Mouse (Mus musculus) limb, embryonic 11.5 days (tissue): ENCODE measurements around the gene Gnb5. TPM values are rescaled to one million over a fixed set of nuclear protein-coding genes. Genes with fewer than 3 reads are reported as not detected.
"Not testable (repeated sequence)": the region's sequence is repeated elsewhere in the genome, so short reads cannot be mapped to it uniquely, and the experiment has no call there.

Experiments used
- ATAC-seq: fragments of 200-750 bp; cut with Nextera tagmentation; 2 replicates; pipeline ENCODE4 v1.8.0; 2017; ENCODE audit warnings: low read depth; ENCODE audit not compliant: insufficient number of reproducible peaks, low FRiP score, low TSS enrichment
- DNase-seq: peaks from one replicate; pipeline ENCODE4 v3.0.0-alpha.2; 2015; ENCODE audit warnings: low spot score
- H3K27ac ChIP-seq: fragments of 300-500 bp; sonication (generic); replicated peaks from 2 replicates; pipeline ENCODE4 v1.5.1; 2014; ENCODE audit warnings: low read depth, mild to moderate bottlenecking, low read length
- H3K27me3 ChIP-seq: fragments of 300-500 bp; sonication (generic); 2 replicates; pipeline ENCODE4 v1.6.1; 2014; ENCODE audit warnings: mild to moderate bottlenecking, low read length, mixed read lengths; ENCODE audit not compliant: control insufficient read depth, insufficient read depth
- H3K36me3 ChIP-seq: fragments of 300-500 bp; sonication (generic); 2 replicates; pipeline ENCODE4 v1.6.1; 2014; ENCODE audit warnings: mild to moderate bottlenecking, low read length, moderate library complexity, mixed read lengths; ENCODE audit not compliant: control insufficient read depth, insufficient read depth
- H3K4me1 ChIP-seq: fragments of 300-500 bp; sonication (generic); 2 replicates; pipeline ENCODE4 v1.6.1; 2014; ENCODE audit warnings: low read length, mixed read lengths; ENCODE audit not compliant: control insufficient read depth, insufficient read depth
- H3K4me2 ChIP-seq: fragments of 300-500 bp; sonication (generic); 2 replicates; pipeline ENCODE4 v1.6.1; 2014; ENCODE audit warnings: low read depth, mild to moderate bottlenecking, moderate library complexity; ENCODE audit not compliant: severe bottlenecking
- H3K4me3 ChIP-seq: fragments of 300-500 bp; sonication (generic); 2 replicates; pipeline ENCODE4 v1.5.1; 2014; ENCODE audit warnings: low read depth, low read length
- H3K9ac ChIP-seq: fragments of 300-500 bp; sonication (generic); 2 replicates; pipeline ENCODE4 v1.6.1; 2014; ENCODE audit warnings: mild to moderate bottlenecking, low read length
- H3K9me3 ChIP-seq: fragments of 300-500 bp; sonication (generic); 2 replicates; pipeline ENCODE4 v1.6.1; 2016; ENCODE audit warnings: low read length; ENCODE audit not compliant: control insufficient read depth
- WGBS: fragments of 180-500 bp; shearing (Covaris S2); extraction: QIAGEN DNeasy Blood & Tissue Kit; methylation state at CpG from one replicate; pipeline ENCODE4 v1.1.7; 2014; 5-methylcytosine and 5-hydroxymethylcytosine counted together
- polyA plus RNA-seq: library from polyadenylated mRNA; unstranded; fragments of >200 nt; fragmentation: Nextera tagmentation; extraction: Ambion mirVana; gene quantifications from 2 replicates; pipeline ENCODE4 v1.2.1, GENCODE M21; 2014

Gnb5 gene
- polyA plus RNA-seq, 1 experiment from 2014 or later: 23.0 TPM

GRCm38 (mm10) chr9:75355783-75356182 is 49.7 kb downstream of the Gnb5 start:
- 85% methylated on average over 4 of the region's 4 CpGs for WGBS
- DNase-seq (no peak), ATAC-seq (no peak)
- Histone ChIP-seq H3K4me1 (no peaks in the 10 kb centered on the region), H3K4me2 (no peak overlapping the region), H3K27ac (no peak overlapping the region), H3K9me3 (no peaks in the 10 kb centered on the region), H3K27me3 (no peaks in the 10 kb centered on the region), H3K36me3 (no peaks in the 10 kb centered on the region), H3K9ac (no peak overlapping the region), H3K4me3 (no peak overlapping the region)

GRCm38 (mm10) chr9:75357087-75357654 is 51.1 kb downstream of the Gnb5 start:
- DNase-seq (no peak), ATAC-seq (no peak)
- Histone ChIP-seq H3K4me2 (no peak overlapping the region), H3K36me3 (no peaks in the 10 kb centered on the region), H3K27me3 (no peaks in the 10 kb centered on the region), H3K4me3 (no peak overlapping the region), H3K9ac (no peak overlapping the region), H3K9me3 (no peaks in the 10 kb centered on the region), H3K27ac (no peak overlapping the region), H3K4me1 (no peaks in the 10 kb centered on the region)
- 85% methylated on average over 9 of the region's 9 CpGs for WGBS

- H3K36me3 ChIP-seq: no peaks in the 10 kb centered on the region
- no peak overlapping the region for H3K27ac ChIP-seq
- no peak overlapping the region for H3K4me3 ChIP-seq
- no peaks in the 10 kb centered on the region for H3K9me3 ChIP-seq
- ATAC-seq (no peak), DNase-seq (peak; percentile 81)
- 45% methylated on average over 5 of the region's 5 CpGs for WGBS
- H3K27me3 ChIP-seq: no peaks in the 10 kb centered on the region
- H3K4me1 ChIP-seq: no peaks in the 10 kb centered on the region
- H3K9ac ChIP-seq: no peak overlapping the region
- no peak overlapping the region for H3K4me2 ChIP-seq
Observed at GRCm38 (mm10) chr9:75361699-75362098, 55.6 kb downstream of the Gnb5 start.

- Histone ChIP-seq H3K4me2 (no peak overlapping the region), H3K4me1 (no peaks in the 10 kb centered on the region), H3K27ac (no peak overlapping the region), H3K27me3 (no peaks in the 10 kb centered on the region), H3K9ac (no peak overlapping the region), H3K9me3 (no peaks in the 10 kb centered on the region), H3K36me3 (no peaks in the 10 kb centered on the region), H3K4me3 (no peak overlapping the region)
- DNase-seq (no peak), ATAC-seq (no peak)
- 86% methylated on average over 4 of the region's 4 CpGs for WGBS
Observed at GRCm38 (mm10) chr9:75362201-75362600, 56.1 kb downstream of the Gnb5 start.

GRCm38 (mm10) chr9:75363001-75363400 is 56.9 kb downstream of the Gnb5 start:
- Histone ChIP-seq H3K4me1 (no peaks in the 10 kb centered on the region), H3K27ac (no peak overlapping the region), H3K4me3 (no peak overlapping the region), H3K27me3 (no peaks in the 10 kb centered on the region), H3K9me3 (no peaks in the 10 kb centered on the region), H3K9ac (no peak overlapping the region), H3K4me2 (no peak overlapping the region), H3K36me3 (no peaks in the 10 kb centered on the region)
- DNase-seq (no peak), ATAC-seq (no peak)
- 83% methylated on average over 5 of the region's 5 CpGs for WGBS

GRCm38 (mm10) chr9:75363702-75364101 is 57.6 kb downstream of the Gnb5 start:
- not testable (repeated sequence) for ATAC-seq, H3K36me3 ChIP-seq, H3K9ac ChIP-seq, H3K27me3 ChIP-seq, H3K4me1 ChIP-seq, H3K27ac ChIP-seq, H3K4me2 ChIP-seq, DNase-seq, H3K4me3 ChIP-seq, H3K9me3 ChIP-seq
- 72% methylated on average over 7 of the region's 7 CpGs for WGBS

GRCm38 (mm10) chr9:75365195-75365594 is 59.1 kb downstream of the Gnb5 start:
- no peak overlapping the region for H3K4me3 ChIP-seq
- no peak overlapping the region for H3K4me2 ChIP-seq
- H3K27ac ChIP-seq: no peak overlapping the region
- 85% methylated on average over 4 of the region's 4 CpGs for WGBS
- ATAC-seq (no peak), DNase-seq (no peak)
- H3K9me3 ChIP-seq: no peaks in the 10 kb centered on the region
- no peak overlapping the region for H3K9ac ChIP-seq
- H3K36me3 ChIP-seq: no peaks in the 10 kb centered on the region
- no peaks in the 10 kb centered on the region for H3K27me3 ChIP-seq
- H3K4me1 ChIP-seq: no peaks in the 10 kb centered on the region

- Histone ChIP-seq H3K9ac (no peak overlapping the region), H3K4me1 (no peaks in the 10 kb centered on the region), H3K4me3 (no peak overlapping the region), H3K27ac (no peak overlapping the region), H3K4me2 (no peak overlapping the region), H3K9me3 (no peaks in the 10 kb centered on the region), H3K36me3 (no peaks in the 10 kb centered on the region), H3K27me3 (no peaks in the 10 kb centered on the region)
- no peak for ATAC-seq
- WGBS: 68% methylated on average over 5 of the region's 5 CpGs
- no peak for DNase-seq
Observed at GRCm38 (mm10) chr9:75366191-75366590, 60.1 kb downstream of the Gnb5 start.

- no peaks in the 10 kb centered on the region for H3K36me3 ChIP-seq
- H3K4me2 ChIP-seq: no peak overlapping the region
- no peak for ATAC-seq
- no peak overlapping the region for H3K9ac ChIP-seq
- WGBS: 81% methylated on average over 3 of the region's 3 CpGs
- no peak overlapping the region for H3K27ac ChIP-seq
- no peaks in the 10 kb centered on the region for H3K27me3 ChIP-seq
- no peaks in the 10 kb centered on the region for H3K4me1 ChIP-seq
- no peaks in the 10 kb centered on the region for H3K9me3 ChIP-seq
- H3K4me3 ChIP-seq: no peak overlapping the region
- no peak for DNase-seq
Observed at GRCm38 (mm10) chr9:75368779-75369178, 62.7 kb downstream of the Gnb5 start.
